Comparison of ENCODE assay signal across 20 mouse cellular contexts in the genomic region with DNA sequence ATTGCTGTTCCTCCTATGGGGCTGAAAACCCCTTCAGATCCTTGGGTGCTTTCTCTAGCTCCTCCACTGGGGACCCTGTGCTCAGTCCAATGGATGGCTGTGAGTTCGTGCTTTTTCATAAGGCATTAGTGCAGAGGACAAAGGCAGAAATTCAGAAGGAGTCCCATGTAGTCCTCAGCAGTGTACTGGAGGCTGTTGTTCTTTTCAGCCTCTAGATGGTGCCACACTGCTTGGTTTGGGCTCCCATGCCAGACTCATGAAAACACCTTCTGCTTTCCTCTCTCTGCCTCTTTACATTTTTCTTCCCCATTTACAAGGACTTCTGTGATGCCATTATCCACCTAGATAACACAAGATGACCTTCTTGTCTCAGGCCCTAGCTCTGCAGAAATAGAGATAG. TPM values are rescaled to one million over a fixed set of nuclear protein-coding genes. Genes with fewer than 3 reads are reported as not detected.
DNase-seq lines count a peak whose midpoint lies in the region; ATAC-seq and TF ChIP-seq lines count a peak whose summit lies in the region.
"Not testable (repeated sequence)": the region's sequence is repeated elsewhere in the genome, so short reads cannot be mapped to it uniquely, and the experiment has no call there.
"Had no signal": no experiment of that assay in that cellular context is flagged by ENCODE, and none has a peak within 500 bp of the region (broad histone marks: within the 10 kb centered on the region; RNA-seq: fewer than 3 reads in every experiment).

No protein-coding gene starts in this region.

- H3K4me3 ChIP-seq in forebrain, postnatal 0 days (ENCODE audit: low read depth, low read length); intestine, postnatal 0 days (ENCODE audit: low read depth, low read length); lung, adult 2 months (replicated peaks; ENCODE audit: extremely low read depth, low read depth, low read length); midbrain, postnatal 0 days (ENCODE audit: low read depth, low read length): not testable (repeated sequence)

- TF ChIP-seq POLR2A in lung, adult 2 months (IDR thresholded peaks at IDR 0.05; ENCODE audit: borderline replicate concordance, extremely low read depth, low read depth, low read length) = not testable (repeated sequence)

- ATAC-seq in Patski = peak; percentile 40
- peak; percentile 55 for ATAC-seq in forebrain, postnatal 0 days
- not testable (repeated sequence) for ATAC-seq in intestine, postnatal 0 days
- peak; percentile 49; the same call in 1 of the 2 replicates for ATAC-seq in midbrain, postnatal 0 days (ENCODE audit: low FRiP score)

- not testable (repeated sequence) for H3K4me2 ChIP-seq in forebrain, postnatal 0 days (ENCODE audit: low read depth); intestine, postnatal 0 days (replicated peaks; ENCODE audit: low read depth); midbrain, postnatal 0 days (ENCODE audit: low read depth, low read length, poor library complexity, severe bottlenecking)

- 26% methylated on average over 1 of the region's 1 CpGs for WGBS in forebrain, postnatal 0 days
- WGBS in intestine, postnatal 0 days = 30% methylated on average over 1 of the region's 1 CpGs
- WGBS in lung, adult 2 months = 30% methylated on average over 1 of the region's 1 CpGs
- 21% methylated on average over 1 of the region's 1 CpGs for WGBS in midbrain, postnatal 0 days

- DNase-seq in Patski (ENCODE audit: low read depth, low spot score) = not testable (repeated sequence)
- peak; percentile 14 for DNase-seq in embryo, embryonic 10 days (ENCODE audit: low spot score)
- peak; percentile 1 for DNase-seq in forebrain, postnatal 0 days
- DNase-seq in kidney, postnatal 4 days = peak; percentile 3
- peak; percentile 3 for DNase-seq in lung, adult 2 months
- DNase-seq in midbrain, postnatal 0 days (ENCODE audit: low spot score) = peak; percentile 4

- TF ChIP-seq CTCF in Patski (IDR thresholded peaks at IDR 0.05) = peak; percentile 48
- TF ChIP-seq CTCF in forebrain, postnatal 0 days (IDR thresholded peaks at IDR 0.05; ENCODE audit: low read depth) = peak; percentile 47
- peak; percentile 54 for TF ChIP-seq CTCF in intestine, postnatal 0 days (IDR thresholded peaks at IDR 0.05; ENCODE audit: low read depth)
- not testable (repeated sequence) for TF ChIP-seq CTCF in lung, adult 2 months (IDR thresholded peaks at IDR 0.05; ENCODE audit: insufficient read depth, low read length)
- TF ChIP-seq CTCF in midbrain, postnatal 0 days (IDR thresholded peaks at IDR 0.05) = peak; percentile 55

- H3K27me3 ChIP-seq in Patski = peaks cover 21% of the 10 kb centered on the region
- not testable (repeated sequence) for H3K27me3 ChIP-seq in forebrain, postnatal 0 days (ENCODE audit: insufficient read depth, low read length); intestine, postnatal 0 days (replicated peaks; ENCODE audit: control insufficient read depth, insufficient read depth, low read length); midbrain, postnatal 0 days (ENCODE audit: insufficient read depth, low read length)

- not testable (repeated sequence) for H3K9ac ChIP-seq in forebrain, postnatal 0 days; intestine, postnatal 0 days (ENCODE audit: low read depth, low read length); midbrain, postnatal 0 days (replicated peaks; ENCODE audit: low read length, poor library complexity, severe bottlenecking)

- POLR2A ChIA-PET in Patski (lab: Charles Lee) = not testable (repeated sequence)

- H3K36me3 ChIP-seq in forebrain, postnatal 0 days (ENCODE audit: insufficient read depth); intestine, postnatal 0 days (ENCODE audit: control insufficient read depth, insufficient read depth); midbrain, postnatal 0 days (ENCODE audit: insufficient read depth, low read length): not testable (repeated sequence)

- CTCF ChIA-PET in Patski (lab: Charles Lee) = not testable (repeated sequence)

- not testable (repeated sequence) for H3K4me1 ChIP-seq in forebrain, postnatal 0 days (ENCODE audit: insufficient read depth); intestine, postnatal 0 days (replicated peaks; ENCODE audit: control insufficient read depth, insufficient read depth, low read length); lung, adult 2 months (ENCODE audit: control insufficient read depth, insufficient read depth, low read length); midbrain, postnatal 0 days (ENCODE audit: insufficient read depth, low read length)

- in situ Hi-C loops in Patski (cut with MboI; ENCODE audit: low pct_unique_long_range_greater_than_20kb) = loop anchor here (25.0 kb wide), 1 partner anchor 719 kb away; no protein-coding TSS in a partner anchor

- H3K27ac ChIP-seq in forebrain, postnatal 0 days (ENCODE audit: low read depth, low read length); intestine, postnatal 0 days (ENCODE audit: low read depth, low read length); midbrain, postnatal 0 days (ENCODE audit: low read depth, low read length): not testable (repeated sequence)

- not testable (repeated sequence) for H3K9me3 ChIP-seq in forebrain, postnatal 0 days (ENCODE audit: low read length); intestine, postnatal 0 days (ENCODE audit: control insufficient read depth); midbrain, postnatal 0 days (ENCODE audit: low read length)

RNA-seq across cellular contexts. Expression of gene Gm4858, which starts 25.0 kb away (rescaled TPM):
- not detected for polyA plus RNA-seq in Patski (2021)
- not detected in 2 replicates for total RNA-seq in forebrain, postnatal 0 days (2014; rRNA removed)
- polyA plus RNA-seq in forebrain, postnatal 0 days (2015; fragmentation: Nextera tagmentation; extraction: Ambion mirVana) = not detected in 2 replicates
- not detected in 2 replicates for polyA plus RNA-seq in intestine, postnatal 0 days (2015; fragmentation: Nextera tagmentation; extraction: Ambion mirVana)
- not detected in 2 replicates for polyA plus RNA-seq in lung, adult 2 months (2012; rRNA removed)
- not detected in 2 replicates for total RNA-seq in midbrain, postnatal 0 days (2014; rRNA removed)
- not detected in 2 replicates for polyA plus RNA-seq in midbrain, postnatal 0 days (2015; fragmentation: Nextera tagmentation; extraction: Ambion mirVana)
- total RNA-seq: adrenal gland, adult 8-10 months; gastrocnemius, postnatal 25 days; layer of hippocampus, adult 18-20 months; layer of hippocampus, postnatal 36 days; left cerebral cortex, postnatal 4 days had no signal
- polyA plus RNA-seq: forebrain, embryonic 12.5 days; heart, embryonic 16.5 days; hindbrain, embryonic 11.5 days; midbrain, embryonic 10.5 days; neural tube, embryonic 13.5 days; spleen, adult 2 months; stomach, embryonic 14.5 days had no signal

RNA-seq across cellular contexts. Expression of gene Crnn, which starts 51.0 kb away (rescaled TPM):
- not detected for polyA plus RNA-seq in Patski (2021)
- total RNA-seq in forebrain, postnatal 0 days (2014; rRNA removed) = not detected in 2 replicates
- polyA plus RNA-seq in forebrain, postnatal 0 days (2015; fragmentation: Nextera tagmentation; extraction: Ambion mirVana) = not detected in 2 replicates
- not detected in 2 replicates for polyA plus RNA-seq in intestine, postnatal 0 days (2015; fragmentation: Nextera tagmentation; extraction: Ambion mirVana)
- polyA plus RNA-seq in lung, adult 2 months (2012; rRNA removed) = not detected in 2 replicates
- 0.33 TPM in 1 of 2 replicates, not detected in the other for total RNA-seq in midbrain, postnatal 0 days (2014; rRNA removed)
- polyA plus RNA-seq in midbrain, postnatal 0 days (2015; fragmentation: Nextera tagmentation; extraction: Ambion mirVana) = not detected in 2 replicates
- total RNA-seq: adrenal gland, adult 8-10 months; gastrocnemius, postnatal 25 days; layer of hippocampus, adult 18-20 months; layer of hippocampus, postnatal 36 days; left cerebral cortex, postnatal 4 days had no signal
- polyA plus RNA-seq: CD4-positive, CD25-positive, alpha-beta regulatory T cell, adult 4 months; forebrain, embryonic 12.5 days; hindbrain, embryonic 11.5 days; midbrain, embryonic 10.5 days; neural tube, embryonic 13.5 days; spleen, adult 2 months; stomach, embryonic 14.5 days had no signal
